Mouse (Mus musculus): ENCODE data around the gene Pigx. TPM values are rescaled to one million over a fixed set of nuclear protein-coding genes. Genes with fewer than 3 reads are reported as not detected.

Gene Pigx
- total RNA-seq, 1 experiment from 2014 or later: 36.8 TPM

DNA sequence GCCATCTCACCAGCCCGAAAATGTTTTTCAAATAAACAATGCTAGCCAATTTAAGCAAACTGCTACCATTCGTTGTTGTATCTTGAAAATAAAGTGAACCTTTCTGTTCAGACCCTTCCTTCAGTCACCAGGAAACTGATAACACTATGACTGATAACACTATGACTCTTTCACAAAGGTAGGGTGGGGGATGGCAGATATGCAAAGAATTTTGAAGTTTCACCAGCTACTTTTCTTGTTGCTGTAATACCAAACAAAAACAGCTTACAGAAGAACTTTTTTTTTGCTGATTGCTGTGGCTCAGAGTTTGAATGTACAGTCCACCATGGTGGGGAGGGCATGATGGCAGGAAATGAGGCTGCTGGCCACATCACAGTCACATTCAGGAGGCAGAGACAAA, 37.3 kb downstream of the Pigx start:
- DNase-seq: no peak

DNA sequence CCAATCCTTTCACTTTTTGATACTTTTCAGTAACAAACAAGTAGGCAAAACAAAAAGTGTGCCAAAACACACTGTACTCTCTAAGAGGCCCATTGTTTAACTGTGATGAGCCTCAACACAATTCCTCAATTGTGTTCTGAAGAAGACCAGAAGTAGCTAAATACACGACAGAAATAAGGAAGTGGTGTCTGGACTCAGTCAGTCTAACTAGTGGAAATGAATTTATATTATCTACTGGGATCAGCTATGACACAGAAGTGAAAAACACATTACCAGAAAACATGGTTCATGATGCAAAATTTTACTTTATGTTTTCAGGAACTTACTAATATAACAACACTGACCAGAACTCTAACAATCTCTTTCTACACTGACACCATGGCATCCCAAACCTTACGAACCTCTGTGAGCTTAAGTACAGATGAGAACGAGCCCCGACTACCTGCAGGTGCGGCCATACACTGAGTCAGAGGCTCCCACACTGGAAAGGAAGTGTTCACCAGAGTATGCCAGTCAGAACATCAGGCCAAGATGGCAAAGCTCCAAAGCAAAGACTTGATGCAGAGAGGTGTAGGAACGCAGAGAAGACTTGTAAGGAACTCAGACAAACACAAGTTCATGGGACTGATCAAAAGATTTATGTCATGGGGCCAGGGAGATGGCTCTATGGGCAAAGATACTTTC, 39.6 kb downstream of the Pigx start:
- DNase-seq: no peak

DNA sequence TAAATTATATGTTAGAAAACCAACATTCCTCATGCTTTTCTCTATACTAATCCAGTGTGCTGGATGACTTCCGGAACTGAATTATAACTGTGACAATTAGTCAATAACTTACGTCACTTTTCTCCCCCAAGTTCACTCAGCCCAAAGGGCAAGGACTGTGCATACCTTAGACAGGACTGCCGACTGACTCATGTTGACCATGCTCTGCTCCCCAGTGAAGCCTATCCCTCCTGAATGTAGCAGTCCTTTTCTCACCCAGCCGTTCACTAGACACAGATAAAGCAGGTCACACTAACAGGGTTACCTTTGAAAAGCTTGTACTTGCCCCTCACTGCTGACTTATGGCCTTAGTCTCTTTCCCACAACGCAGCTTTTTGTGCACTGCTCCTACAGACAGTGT, 40.7 kb downstream of the Pigx start:
- DNase-seq: no peak

DNA sequence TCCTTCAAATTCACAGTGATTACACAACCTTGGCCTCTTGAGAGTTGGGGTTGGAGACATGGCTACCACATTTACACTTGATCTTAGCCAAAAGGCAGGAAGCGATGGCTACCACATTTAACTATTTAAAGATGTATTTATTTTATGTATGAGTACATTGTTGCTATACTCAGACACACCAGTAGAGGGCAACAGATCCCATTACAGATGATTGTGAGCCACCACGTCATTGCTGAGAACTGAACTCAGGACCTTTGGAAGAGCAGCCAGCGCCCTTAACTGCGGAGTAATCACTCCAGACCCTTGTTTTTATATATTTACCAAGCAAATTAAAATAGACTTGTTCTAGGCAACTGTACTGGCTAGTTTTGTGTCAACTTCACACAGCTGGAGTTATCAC, 57.2 kb downstream of the Pigx start:
- no peak for DNase-seq

Other genes starting within 250 kb of the Pigx start
- 0.08 TPM in 1 of 2 replicates, not detected in the other for gene Meltf, start 220.9 kb downstream of the Pigx start, total RNA-seq (2021)
- 1.1 and 1.3 TPM in 2 replicates for gene Pigz, start 165.9 kb downstream of the Pigx start, total RNA-seq (2021)
- gene 0610012G03Rik, start 151.2 kb downstream of the Pigx start, total RNA-seq (2021): 54.2 and 55.0 TPM in 2 replicates
- 48.6 and 51.0 TPM in 2 replicates for gene Ncbp2, start 151.2 kb downstream of the Pigx start, total RNA-seq (2021)
- 20.8 and 22.1 TPM in 2 replicates for gene Senp5, start 96.5 kb downstream of the Pigx start, total RNA-seq (2021)
- 58.2 and 64.3 TPM in 2 replicates for gene Pak2, start 20.4 kb downstream of the Pigx start, total RNA-seq (2021)
- gene Cep19, start 60 bp upstream of the Pigx start, total RNA-seq (2021): 9.9 and 11.3 TPM in 2 replicates
- gene Nrros, start 65.9 kb upstream of the Pigx start, total RNA-seq (2021): 8.0 and 17.4 TPM in 2 replicates
- gene Bex6, start 80.1 kb upstream of the Pigx start, total RNA-seq (2021): not detected in 2 replicates
- 17.6 and 18.4 TPM in 2 replicates for gene Fbxo45, start 147.4 kb upstream of the Pigx start, total RNA-seq (2021)
- 13.9 and 16.7 TPM in 2 replicates for gene Wdr53, start 147.5 kb upstream of the Pigx start, total RNA-seq (2021)
- not detected in 2 replicates for gene Smco1, start 171.7 kb upstream of the Pigx start, total RNA-seq (2021)
- 22.2 and 22.8 TPM in 2 replicates for gene Rnf168, start 177.7 kb upstream of the Pigx start, total RNA-seq (2021)
- gene Ubxn7, start 232.5 kb upstream of the Pigx start, total RNA-seq (2021): 50.3 and 55.2 TPM in 2 replicates